Mouse (Mus musculus) left cerebral cortex, adult 9 months (tissue): ENCODE measurements around the gene Akap13.

ENCODE experiments used
- DNase-seq, 2 experiments: peaks; one replicate each; pipeline ENCODE4 v3.0.0; 2022; ENCODE audit warnings: low spot score in 2 of 2

Akap13 gene

DNA sequence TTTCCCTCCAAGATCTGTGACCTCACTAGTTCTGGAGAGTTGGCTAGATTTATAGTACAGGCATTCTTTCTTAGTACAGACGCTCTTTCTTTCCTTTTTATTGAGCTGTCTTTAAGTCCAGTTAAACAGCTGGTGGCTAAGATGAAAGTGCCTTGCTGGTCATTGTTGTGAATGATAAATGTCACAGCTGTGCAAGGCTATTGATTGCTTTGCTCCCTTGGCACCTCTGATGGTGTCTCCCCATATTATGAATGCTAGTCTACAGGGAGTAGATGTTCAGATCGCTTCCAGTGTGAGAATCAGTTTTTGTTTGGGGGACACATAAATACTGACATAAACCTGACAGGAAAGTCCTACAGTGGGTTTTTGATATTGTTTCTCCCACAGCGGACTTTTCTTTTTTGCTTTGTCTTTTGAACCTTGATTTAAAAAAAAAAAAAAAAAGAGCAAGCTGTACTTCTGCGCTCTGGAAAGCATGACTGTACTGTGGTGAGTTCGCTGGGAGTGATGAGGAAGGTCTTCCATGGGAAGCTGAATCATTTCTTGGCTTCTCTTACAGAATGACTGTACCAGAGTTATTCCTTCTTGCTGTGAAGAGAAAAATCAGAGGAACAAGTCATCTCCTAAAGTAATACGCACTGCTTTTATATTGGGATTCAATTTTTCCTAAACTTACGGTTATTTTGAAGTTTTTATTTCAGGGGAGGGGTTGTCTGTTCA lies 178.6 kb downstream of the Akap13 start:
- no peak for DNase-seq

DNA sequence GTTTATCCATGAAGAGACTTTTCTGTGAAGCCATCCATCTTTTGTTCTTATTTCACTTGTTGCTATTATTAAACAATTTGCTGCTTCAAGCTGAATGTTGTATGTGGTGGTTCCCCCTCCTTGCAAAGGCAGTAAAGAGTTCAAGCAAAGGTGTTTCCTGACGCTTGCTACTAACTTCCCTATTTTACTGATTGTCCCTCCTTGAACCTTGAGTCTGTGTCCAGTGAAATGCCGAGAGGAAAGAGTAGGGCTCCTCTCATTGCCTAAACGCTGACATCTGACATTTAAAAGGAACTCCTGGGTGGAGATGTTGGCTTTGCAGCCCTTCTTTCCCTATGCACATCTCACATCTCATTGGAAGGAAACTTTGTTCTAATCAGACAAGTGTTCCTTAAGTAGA lies 183.4 kb downstream of the Akap13 start:
- DNase-seq = no peak

GRCm38 (mm10) chr7:75639541-75639940 lies 184.2 kb downstream of the Akap13 start:
- peak in 1 of 2 experiments; percentile 71 for DNase-seq

DNA sequence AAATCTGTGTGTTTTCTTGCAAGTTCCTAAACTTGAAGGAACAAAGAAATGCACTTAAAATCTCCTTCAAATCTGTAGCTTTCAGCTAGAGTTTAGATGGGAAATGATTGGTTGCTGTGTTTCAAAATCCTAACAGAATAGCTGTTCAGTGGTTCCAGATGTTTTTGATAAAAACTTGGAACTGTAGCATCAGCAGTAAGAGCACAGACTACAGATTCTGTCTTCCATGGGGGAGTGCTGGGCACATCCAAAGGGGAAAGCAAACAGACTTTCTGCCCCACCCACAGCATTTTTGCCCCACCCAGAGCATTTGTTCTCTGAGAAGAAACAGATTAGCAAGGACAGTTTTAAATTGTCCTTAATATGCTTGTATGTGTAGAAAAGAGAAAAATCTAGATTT lies 184.7 kb downstream of the Akap13 start:
- DNase-seq = no peak

- DNase-seq = no peak
Observed at GRCm38 (mm10) chr7:75640671-75641070, 185.3 kb downstream of the Akap13 start.

- no peak for DNase-seq
Observed at GRCm38 (mm10) chr7:75641415-75642177, 186.3 kb downstream of the Akap13 start.

GRCm38 (mm10) chr7:75642178-75642777 lies 186.9 kb downstream of the Akap13 start:
- peak in 1 of 2 experiments; percentile 16 for DNase-seq

- DNase-seq = no peak
Observed at GRCm38 (mm10) chr7:75642846-75643563, 187.7 kb downstream of the Akap13 start.

GRCm38 (mm10) chr7:75643986-75644385 lies 188.7 kb downstream of the Akap13 start:
- DNase-seq = no peak

DNA sequence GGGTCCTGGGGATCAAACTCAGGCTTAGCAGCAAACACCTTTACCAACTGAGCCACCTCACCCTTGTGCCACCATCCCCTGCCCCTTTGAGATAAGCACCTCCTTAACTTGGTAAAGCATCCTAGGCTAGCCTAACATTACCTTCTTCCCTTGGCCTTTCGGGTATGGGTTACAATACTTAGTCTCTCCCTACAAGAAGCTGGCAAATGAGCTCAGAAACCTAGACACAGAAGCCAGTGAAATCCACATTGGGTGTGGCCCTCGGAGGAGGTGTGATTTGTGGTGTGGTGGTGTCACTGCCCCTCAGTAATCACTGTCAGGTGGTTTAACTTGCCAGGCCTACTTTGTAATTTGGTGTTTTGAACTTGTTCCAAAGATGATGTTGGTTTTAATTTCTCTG lies 189.3 kb downstream of the Akap13 start:
- no peak for DNase-seq

GRCm38 (mm10) chr7:75645156-75645933 lies 190.0 kb downstream of the Akap13 start:
- no peak for DNase-seq

- DNase-seq = no peak
Observed at GRCm38 (mm10) chr7:75648051-75648450, 192.7 kb downstream of the Akap13 start.

DNA sequence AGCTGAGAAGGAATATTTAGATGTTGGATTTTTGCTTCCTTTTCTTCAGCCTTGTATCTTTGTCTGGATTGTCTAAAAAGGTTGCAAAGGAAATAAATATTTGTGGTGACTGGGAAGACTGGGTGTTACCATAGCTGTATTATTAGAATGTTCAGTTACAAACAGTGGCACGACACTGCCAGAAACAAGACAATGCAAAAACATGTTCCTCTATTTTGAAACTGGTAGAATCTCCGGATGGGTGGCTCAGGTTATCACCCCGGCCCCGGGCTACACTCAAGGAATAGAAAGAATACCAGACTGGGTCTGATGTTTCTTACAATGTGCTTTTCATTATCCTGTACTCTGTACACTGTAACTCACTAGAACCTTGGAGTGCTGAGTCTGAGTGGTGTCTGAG lies 193.6 kb downstream of the Akap13 start:
- DNase-seq = no peak

DNA sequence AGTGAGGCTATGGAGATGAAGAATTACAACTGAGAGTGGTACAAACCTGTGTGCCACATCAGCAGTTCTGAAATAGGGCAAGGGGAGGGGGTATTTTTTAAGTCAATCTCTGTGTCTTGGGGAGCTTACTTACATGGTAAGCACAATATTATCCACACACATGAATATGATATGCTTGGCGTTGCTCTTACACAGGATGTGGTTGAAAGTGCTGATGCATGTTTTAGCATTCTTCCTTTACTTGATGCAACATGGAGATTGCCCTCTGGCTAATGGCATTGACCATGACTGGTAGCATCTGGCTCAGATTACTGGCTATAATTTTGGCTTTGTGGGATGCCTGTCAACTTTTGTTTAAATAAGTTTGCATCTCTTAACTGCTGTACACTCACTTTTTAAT lies 194.6 kb downstream of the Akap13 start:
- DNase-seq = no peak

GRCm38 (mm10) chr7:75653684-75654317 lies 198.5 kb downstream of the Akap13 start:
- DNase-seq = no peak

GRCm38 (mm10) chr7:75655180-75656074 lies 200.1 kb downstream of the Akap13 start:
- DNase-seq = no peak

DNA sequence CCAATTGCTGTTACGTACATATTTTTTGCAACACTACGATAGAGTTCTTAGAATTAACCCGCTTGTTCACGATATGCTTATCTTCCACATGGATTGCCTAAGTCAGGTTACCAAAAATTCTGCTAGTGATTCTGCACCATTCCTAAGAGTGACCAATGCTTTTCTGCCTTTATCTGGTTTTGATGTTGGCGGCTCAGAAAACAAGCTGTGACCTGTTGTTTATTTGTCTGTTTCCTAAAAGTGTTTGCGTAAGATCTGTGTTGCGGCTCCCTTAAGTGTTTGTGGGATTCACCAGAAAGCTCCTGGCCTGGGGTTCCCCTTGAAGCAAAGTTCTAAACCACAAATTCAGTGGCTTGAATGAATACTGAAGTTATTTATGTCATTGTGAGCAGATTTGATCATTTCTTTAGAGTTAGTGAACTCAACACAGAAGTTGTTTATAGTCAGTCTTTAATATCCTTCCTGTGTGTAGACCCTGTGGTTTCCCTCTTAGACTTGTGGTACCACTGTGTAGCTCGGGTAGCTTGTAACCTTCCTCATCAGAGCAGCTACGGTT lies 201.0 kb downstream of the Akap13 start:
- DNase-seq = no peak

GRCm38 (mm10) chr7:75656896-75657295 lies 201.6 kb downstream of the Akap13 start:
- no peak for DNase-seq

DNA sequence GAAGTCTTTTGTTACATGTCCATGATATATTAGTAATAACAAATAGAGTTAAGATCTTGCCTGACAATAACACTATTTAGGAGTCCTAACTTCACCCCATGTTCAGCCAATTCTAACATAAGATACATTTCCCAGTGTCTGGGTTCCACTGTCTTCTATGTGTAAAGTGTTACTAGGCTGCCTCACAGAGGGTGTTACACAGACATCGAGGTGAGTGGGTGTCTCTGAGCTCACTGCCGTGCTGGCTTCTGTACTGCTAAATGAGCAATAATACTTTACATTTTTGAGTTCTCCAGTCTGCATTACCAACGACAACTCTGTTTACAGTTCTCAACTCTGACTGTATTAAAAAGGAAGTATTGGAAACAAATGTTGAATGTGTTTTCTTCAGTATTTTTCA lies 209.1 kb downstream of the Akap13 start:
- DNase-seq = no peak

DNA sequence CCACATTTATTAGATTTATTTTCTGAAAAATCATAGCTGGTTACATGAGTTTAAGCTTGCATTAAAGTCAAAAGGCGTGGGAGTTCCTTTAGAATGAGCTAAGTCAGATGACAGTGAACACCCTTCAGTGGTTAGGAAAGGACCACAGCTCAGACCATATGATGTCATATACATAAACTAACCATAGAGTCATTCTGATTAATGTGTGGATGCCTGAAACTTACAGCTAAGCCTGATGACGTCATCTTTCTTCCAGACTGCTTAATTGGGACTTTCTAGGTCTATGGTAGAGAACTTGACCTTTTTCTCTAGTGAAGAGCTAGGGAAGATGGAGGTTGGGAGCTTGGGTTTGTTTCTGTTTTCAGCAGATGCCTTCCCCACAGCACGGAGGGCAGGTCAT lies 211.6 kb downstream of the Akap13 start:
- DNase-seq = no peak
